Mouse (Mus musculus) monocyte, adult 5-6 weeks (primary cell): ENCODE measurements around the gene Disp2. TPM values are rescaled to one million over a fixed set of nuclear protein-coding genes. Genes with fewer than 3 reads are reported as not detected.
A peak's percentile ranks its signal among the peaks of the same experiment; 100 is the strongest.

ENCODE experiments used
- ATAC-seq: fragments of 153-309, 156-312 bp; replicated peaks from 2 replicates; pipeline ENCODE4 v1.8.0; 2017; ENCODE audit warnings: mild to moderate bottlenecking; ENCODE audit not compliant: low TSS enrichment, insufficient number of reproducible peaks, severe bottlenecking, poor library complexity, low FRiP score
- total RNA-seq: library from RNA; stranded (forward); fragments of 200-1000, 200-491, 200-594 nt; gene quantifications from 3 replicates; pipeline ENCODE4 v1.2.3, GENCODE M21; 2017

The Disp2 gene
- total RNA-seq, 1 experiment from 2014 or later: not detected

- ATAC-seq: peak; percentile 100
These were observed 34.7 kb downstream of the Disp2 start, which contains the start of gene Knstrn for GRCm38 (mm10) chr2:118813981-118814836. Gene Knstrn (plus strand): TSS chr2:118814003.

GRCm38 (mm10) chr2:118822800-118823199, 43.3 kb downstream of the Disp2 start:
- ATAC-seq: no peak

- ATAC-seq: no peak
These were observed 44.9 kb downstream of the Disp2 start for GRCm38 (mm10) chr2:118824396-118824795.

GRCm38 (mm10) chr2:118829096-118829495, 49.6 kb downstream of the Disp2 start:
- no peak for ATAC-seq

GRCm38 (mm10) chr2:118834061-118834460, 54.5 kb downstream of the Disp2 start:
- ATAC-seq: no peak

- ATAC-seq: no peak
These were observed 55.6 kb downstream of the Disp2 start for GRCm38 (mm10) chr2:118835115-118835514.

GRCm38 (mm10) chr2:118838330-118838729, 58.8 kb downstream of the Disp2 start:
- ATAC-seq: no peak

- ATAC-seq: no peak
These were observed 61.7 kb downstream of the Disp2 start for GRCm38 (mm10) chr2:118841186-118841585.

GRCm38 (mm10) chr2:118841774-118842173, 62.3 kb downstream of the Disp2 start:
- no peak for ATAC-seq

- ATAC-seq: no peak
These were observed 64.9 kb downstream of the Disp2 start for GRCm38 (mm10) chr2:118844427-118844826.

GRCm38 (mm10) chr2:118846246-118846645, 66.7 kb downstream of the Disp2 start:
- no peak for ATAC-seq

GRCm38 (mm10) chr2:118851756-118852155, 72.2 kb downstream of the Disp2 start:
- ATAC-seq: no peak

Other genes with a start within 250 kb of the Disp2 start
- gene Bmf, start 230.0 kb upstream of the Disp2 start, total RNA-seq: 21.5 to 42.1 TPM (median 35.4 TPM) in 3 replicates
- 9.5 to 15.1 TPM (median 11.3 TPM) in 3 replicates for gene Bub1b, start 181.5 kb upstream of the Disp2 start, total RNA-seq
- 0.21 TPM in 1 of 3 replicates, not detected in the others for gene Pak6, start 116.4 kb upstream of the Disp2 start, total RNA-seq
- gene Ankrd63, start 75.8 kb upstream of the Disp2 start, total RNA-seq: 0.58 TPM in 1 of 3 replicates, not detected in the others
- gene Plcb2, start 51.3 kb upstream of the Disp2 start, total RNA-seq: 32.8 to 44.3 TPM (median 36.3 TPM) in 3 replicates
- 14.5 to 23.9 TPM (median 19.3 TPM) in 3 replicates for gene Inafm2, start 34.0 kb upstream of the Disp2 start, total RNA-seq
- gene Ccdc9b, start 17.1 kb upstream of the Disp2 start, total RNA-seq: 0.10 to 0.19 TPM in 2 of 3 replicates, not detected in the other
- gene Phgr1, start 7.0 kb upstream of the Disp2 start, total RNA-seq: not detected in 3 replicates
- 6.5 to 23.1 TPM (median 15.4 TPM) in 3 replicates for gene Knstrn, start 34.3 kb downstream of the Disp2 start, total RNA-seq
- gene Ivd, start 82.2 kb downstream of the Disp2 start, total RNA-seq: 9.5 to 16.2 TPM (median 13.5 TPM) in 3 replicates
- 5.6 to 11.9 TPM (median 9.6 TPM) in 3 replicates for gene Bahd1, start 120.7 kb downstream of the Disp2 start, total RNA-seq
- gene Chst14, start 146.8 kb downstream of the Disp2 start, total RNA-seq: 2.7 to 4.7 TPM in 2 of 3 replicates, not detected in the other
- 11.1 to 22.1 TPM (median 15.6 TPM) in 3 replicates for gene Ccdc32, start 249.7 kb downstream of the Disp2 start, total RNA-seq